Mouse (Mus musculus) heart, adult 2 months (tissue): ENCODE measurements around the gene Dlx5. TPM values are rescaled to one million over a fixed set of nuclear protein-coding genes. Genes with fewer than 3 reads are reported as not detected.

Source experiments
- DNase-seq, 2 experiments: peaks; one replicate each; pipeline ENCODE4 v3.0.0; 2021
- H3K27ac ChIP-seq: fragments of 200-600 bp; 2 replicates; pipeline ENCODE4 v1.8.1; 2022
- H3K27me3 ChIP-seq: fragments of 200-500 bp; 2 replicates; pipeline ENCODE4 v1.6.1; 2012; ENCODE audit warnings: mild to moderate bottlenecking, low read length, inconsistent platforms, mixed read lengths; ENCODE audit not compliant: control insufficient read depth, insufficient read depth
- H3K36me3 ChIP-seq: fragments of 200-500 bp; 2 replicates; pipeline ENCODE4 v1.6.1; 2012; ENCODE audit warnings: low read length, inconsistent platforms; ENCODE audit not compliant: control insufficient read depth, insufficient read depth
- H3K4me1 ChIP-seq: fragments of 200-500 bp; 2 replicates; pipeline ENCODE4 v1.6.1; 2011; ENCODE audit warnings: low read length; ENCODE audit not compliant: control insufficient read depth, insufficient read depth
- H3K4me3 ChIP-seq: fragments of 200-600 bp; 2 replicates; pipeline ENCODE4 v1.8.1; 2022
- H3K79me2 ChIP-seq: fragments of 200-500 bp; replicated peaks from 2 replicates; pipeline ENCODE4 v1.6.1; 2012; ENCODE audit warnings: mild to moderate bottlenecking, inconsistent platforms, low read length, moderate library complexity, mixed read lengths; ENCODE audit not compliant: control insufficient read depth, insufficient read depth
- H3K9ac ChIP-seq: fragments of 200-500 bp; 2 replicates; pipeline ENCODE4 v1.6.1; 2012; ENCODE audit warnings: low read depth, mild to moderate bottlenecking, control low read depth, inconsistent platforms, low read length, mixed read lengths
- CTCF ChIP-seq: fragments of 200-600 bp; IDR thresholded peaks from 2 replicates; pipeline ENCODE4 v1.8.1; 2022; ENCODE audit warnings: antibody characterized with exemption, mild to moderate bottlenecking, moderate library complexity
- EP300 ChIP-seq: fragments of 200-500 bp; IDR thresholded peaks from 2 replicates; pipeline ENCODE4 v1.6.1; 2011; ENCODE audit warnings: low read depth, low read length, control low read depth; ENCODE audit not compliant: insufficient read depth
- POLR2A ChIP-seq: fragments of 200-500 bp; IDR thresholded peaks from 2 replicates; pipeline ENCODE4 v1.6.1; 2011; ENCODE audit warnings: mild to moderate bottlenecking, low read depth, low read length, control low read depth; ENCODE audit not compliant: insufficient read depth
- WGBS: fragments of 180-500 bp; shearing (Covaris S2); methylation state at CpG from one replicate; pipeline ENCODE4 v1.1.7; 2018; 5-methylcytosine and 5-hydroxymethylcytosine counted together
- intact Hi-C: fragments of 180-260 bp; cut with DNase I; formaldehyde crosslinking; loops from one replicate; pipeline ENCODE4 v1.15.1; 2025
- polyA plus RNA-seq: library from polyadenylated mRNA; depleted of rRNA; stranded (reverse); fragments of >200 nt; gene quantifications from 2 replicates; pipeline ENCODE4 v1.2.3, GENCODE M21; 2012
- total RNA-seq, 2 experiments: library from RNA; stranded (reverse); gene quantifications; 2 replicates each; pipeline ENCODE4 v1.2.3; 2021

Dlx5 gene
- total and polyA plus RNA-seq, 3 experiments: 0.14 to 0.34 TPM; not detected in 1

GRCm38 (mm10) chr6:6877981-6878840 is 3.7 kb downstream of the Dlx5 start:
- no peak overlapping the region for H3K9ac ChIP-seq
- no peaks in the 10 kb centered on the region for H3K36me3 ChIP-seq
- TF ChIP-seq CTCF: no peak
- no peak for TF ChIP-seq EP300
- TF ChIP-seq POLR2A: no peak
- no peak overlapping the region for H3K4me3 ChIP-seq
- H3K27ac ChIP-seq: no peak overlapping the region
- H3K4me1 ChIP-seq: no peaks in the 10 kb centered on the region
- DNase-seq: no peak
- 12% methylated on average over 34 of the region's 34 CpGs for WGBS
- intact Hi-C loops: no loop called here
- H3K27me3 ChIP-seq: peaks cover 34% of the 10 kb centered on the region
- H3K79me2 ChIP-seq: no peaks in the 10 kb centered on the region

- Histone ChIP-seq H3K27ac (no peak overlapping the region), H3K36me3 (no peaks in the 10 kb centered on the region), H3K4me3 (no peak overlapping the region), H3K4me1 (no peaks in the 10 kb centered on the region), H3K9ac (no peak overlapping the region), H3K27me3 (peaks cover 36% of the 10 kb centered on the region), H3K79me2 (no peaks in the 10 kb centered on the region)
- TF ChIP-seq CTCF (no peak), POLR2A (no peak), EP300 (no peak)
- 23% methylated on average over 5 of the region's 5 CpGs for WGBS
- no peak for DNase-seq
- intact Hi-C loops: no loop called here
Measured at GRCm38 (mm10) chr6:6877346-6877910, 4.5 kb downstream of the Dlx5 start.

- no peaks in the 10 kb centered on the region for H3K79me2 ChIP-seq
- peaks cover 35% of the 10 kb centered on the region for H3K27me3 ChIP-seq
- no peak for TF ChIP-seq POLR2A
- no peak for TF ChIP-seq EP300
- TF ChIP-seq CTCF: no peak
- no peak for DNase-seq
- WGBS: 24% methylated on average over 7 of the region's 7 CpGs
- H3K9ac ChIP-seq: no peak overlapping the region
- intact Hi-C loops: no loop called here
- H3K4me1 ChIP-seq: no peaks in the 10 kb centered on the region
- H3K4me3 ChIP-seq: no peak overlapping the region
- no peaks in the 10 kb centered on the region for H3K36me3 ChIP-seq
- H3K27ac ChIP-seq: no peak overlapping the region
Measured at GRCm38 (mm10) chr6:6876731-6877130, 5.2 kb downstream of the Dlx5 start.

GRCm38 (mm10) chr6:6876231-6876630 is 5.7 kb downstream of the Dlx5 start:
- Histone ChIP-seq H3K4me1 (no peaks in the 10 kb centered on the region), H3K4me3 (no peak overlapping the region), H3K9ac (no peak overlapping the region), H3K36me3 (no peaks in the 10 kb centered on the region), H3K79me2 (no peaks in the 10 kb centered on the region), H3K27me3 (peaks cover 33% of the 10 kb centered on the region), H3K27ac (no peak overlapping the region)
- intact Hi-C loops: no loop called here
- DNase-seq: no peak
- TF ChIP-seq EP300 (no peak), CTCF (no peak), POLR2A (no peak)
- 14% methylated on average over 2 of the region's 2 CpGs for WGBS

GRCm38 (mm10) chr6:6875676-6876075 is 6.2 kb downstream of the Dlx5 start:
- TF ChIP-seq CTCF (no peak), EP300 (no peak), POLR2A (no peak)
- Histone ChIP-seq H3K4me1 (no peaks in the 10 kb centered on the region), H3K9ac (no peak overlapping the region), H3K36me3 (no peaks in the 10 kb centered on the region), H3K27ac (no peak overlapping the region), H3K27me3 (peaks cover 31% of the 10 kb centered on the region), H3K79me2 (no peaks in the 10 kb centered on the region), H3K4me3 (no peak overlapping the region)
- no peak for DNase-seq
- intact Hi-C loops: no loop called here
- whole genome bisulfite sequencing: 18% methylated on average over 9 of the region's 9 CpGs

GRCm38 (mm10) chr6:6875136-6875535 is 6.7 kb downstream of the Dlx5 start:
- H3K9ac ChIP-seq: no peak overlapping the region
- H3K79me2 ChIP-seq: no peaks in the 10 kb centered on the region
- 5% methylated on average over 11 of the region's 11 CpGs for WGBS
- no peak overlapping the region for H3K27ac ChIP-seq
- intact Hi-C loops: no loop called here
- no peak overlapping the region for H3K4me3 ChIP-seq
- H3K4me1 ChIP-seq: no peaks in the 10 kb centered on the region
- H3K27me3 ChIP-seq: peaks cover 32% of the 10 kb centered on the region
- no peaks in the 10 kb centered on the region for H3K36me3 ChIP-seq
- DNase-seq: no peak
- TF ChIP-seq CTCF: no peak
- no peak for TF ChIP-seq POLR2A
- TF ChIP-seq EP300: no peak
